Mouse (Mus musculus) lung, adult 2 months (tissue): Measurements from ENCODE around the gene Bche.

Experiments
- CTCF ChIP-seq: fragments of 200-500 bp; IDR thresholded peaks from 2 replicates; pipeline ENCODE4 v1.5.1; 2011; ENCODE audit warnings: mild to moderate bottlenecking, low read length, control low read depth; ENCODE audit not compliant: insufficient read depth
- POLR2A ChIP-seq: fragments of 200-500 bp; IDR thresholded peaks from 2 replicates; pipeline ENCODE4 v1.6.1; 2011; ENCODE audit warnings: low read depth, mild to moderate bottlenecking, control low read depth, low read length, borderline replicate concordance; ENCODE audit errors: extremely low read depth

GRCm38 (mm10) chr3:73741998-73742397 lies 33.8 kb upstream of the Bche start:
- TF ChIP-seq POLR2A: no peak
- TF ChIP-seq CTCF: no peak
